Mouse (Mus musculus) kidney, adult 2 months (tissue): ENCODE results near the gene Defb48.

Source experiments
- CTCF ChIP-seq: fragments of 200-500 bp; conservative IDR thresholded peaks from 2 replicates; pipeline ENCODE4 v1.5.1; 2011; ENCODE audit warnings: low read depth, mild to moderate bottlenecking, control low read depth, low read length, moderate library complexity, mixed read lengths; ENCODE audit not compliant: insufficient read depth, insufficient read length
- POLR2A ChIP-seq: fragments of 200-500 bp; IDR thresholded peaks from one replicate; pipeline ENCODE4 v1.6.1; 2011; ENCODE audit warnings: low read depth, low read length, control low read depth

DNA sequence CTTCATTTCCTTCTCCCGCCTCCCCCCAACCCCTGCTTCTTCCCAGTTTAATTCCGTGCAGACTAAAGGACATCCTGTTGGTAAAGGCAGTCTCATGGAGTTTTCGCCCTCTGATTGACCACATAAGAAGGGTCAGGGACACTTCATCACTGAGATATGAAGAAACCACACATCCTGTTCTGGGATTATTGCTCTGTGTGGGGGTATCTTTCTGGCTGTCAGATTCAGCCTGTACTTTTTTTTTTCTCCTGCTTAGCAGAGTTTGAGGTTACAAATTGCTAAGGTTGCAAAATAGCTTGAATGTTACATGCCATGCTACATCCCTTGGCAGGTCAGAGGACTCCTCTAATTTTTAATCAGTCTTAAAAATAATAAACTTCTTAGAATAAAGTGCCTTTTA, 7.0 kb upstream of the Defb48 start:
- TF ChIP-seq CTCF (no peak), POLR2A (no peak)
